Mouse (Mus musculus) heart, postnatal 0 days (tissue): ENCODE results near the gene Zfp985.
"Not testable (repeated sequence)": the region's sequence is repeated elsewhere in the genome, so short reads cannot be mapped to it uniquely, and the experiment has no call there.

Source experiments
- CTCF ChIP-seq: IDR thresholded peaks from 2 replicates; pipeline ENCODE4 v1.5.1; 2016; ENCODE audit warnings: antibody characterized with exemption, control low read depth, low read depth
- EP300 ChIP-seq: IDR thresholded peaks from 2 replicates; pipeline ENCODE4 v1.6.1; 2016; ENCODE audit warnings: antibody characterized with exemption, low read depth

DNA sequence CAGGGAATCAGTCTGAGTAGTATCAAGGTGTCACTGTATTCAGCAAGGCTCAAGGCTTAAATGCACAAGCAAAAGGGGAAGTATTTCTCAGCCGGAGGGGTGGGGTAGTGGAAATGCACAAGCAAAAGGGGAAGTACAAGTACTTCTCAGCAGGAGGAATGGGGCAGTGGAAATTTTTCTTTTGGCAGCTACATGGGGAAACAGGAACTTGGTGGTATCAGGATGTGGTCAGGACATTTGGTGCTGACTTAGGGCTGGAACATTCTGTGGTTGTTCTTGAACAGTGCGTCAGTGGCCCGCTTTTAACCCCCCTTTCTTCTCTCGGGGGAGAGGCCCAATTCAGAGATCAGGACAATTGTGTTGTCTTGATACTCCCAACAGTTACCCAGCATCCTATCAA is 26.3 kb downstream of the Zfp985 start:
- TF ChIP-seq CTCF, EP300: not testable (repeated sequence)
